Mouse (Mus musculus): ENCODE measurements around the gene Mapre3. TPM values are rescaled to one million over a fixed set of nuclear protein-coding genes. Genes with fewer than 3 reads are reported as not detected.
"Not testable (repeated sequence)": the region's sequence is repeated elsewhere in the genome, so short reads cannot be mapped to it uniquely, and the experiment has no call there.

Gene Mapre3
- polyA plus RNA-seq, 1 experiment: not detected

DNA sequence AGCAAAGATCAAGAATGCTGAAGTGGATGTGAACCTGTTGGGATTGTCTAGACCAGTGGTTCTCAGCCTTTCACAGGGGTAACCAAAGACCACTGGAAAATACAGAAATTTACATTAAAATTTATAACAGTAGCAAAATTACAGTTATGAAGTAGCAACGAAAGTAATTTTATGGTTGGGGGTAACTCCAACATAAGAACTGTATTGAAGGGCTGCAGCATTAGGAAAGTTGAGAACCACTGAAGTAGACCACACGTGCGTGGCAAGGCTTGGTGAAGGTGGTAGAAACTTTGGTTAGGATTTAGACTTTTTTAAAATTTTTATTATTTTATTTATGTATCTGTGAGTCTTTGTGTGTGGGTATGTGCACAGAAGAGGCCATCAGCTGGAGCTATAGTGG is 53.3 kb downstream of the Mapre3 start, which contains the start of gene Tmem214:
Tmem214 (plus strand) TSS at position 301 of the 400 bp plus-strand sequence.
- WGBS: 97% methylated on average over 3 of the region's 3 CpGs
- H3K4me3 ChIP-seq (ENCODE audit: insufficient read depth, low read depth, low read length): no peak within 1 kb of the TSS
- no peak for TF ChIP-seq CTCF (IDR thresholded peaks at IDR 0.05; ENCODE audit: insufficient read depth, low read depth, low read length)
- no peak for TF ChIP-seq POLR2A (IDR thresholded peaks at IDR 0.05; ENCODE audit: insufficient read depth, low read depth, low read length)
- no peak within 1 kb of the TSS; the same call in 1 of the 2 replicates for H3K27ac ChIP-seq (ENCODE audit: insufficient read depth, low read depth, low read length)
- peaks cover 9% of the 10 kb centered on the region; the same call in 1 of the 2 replicates for H3K4me1 ChIP-seq (ENCODE audit: control insufficient read depth, insufficient read depth, low read length)

DNA sequence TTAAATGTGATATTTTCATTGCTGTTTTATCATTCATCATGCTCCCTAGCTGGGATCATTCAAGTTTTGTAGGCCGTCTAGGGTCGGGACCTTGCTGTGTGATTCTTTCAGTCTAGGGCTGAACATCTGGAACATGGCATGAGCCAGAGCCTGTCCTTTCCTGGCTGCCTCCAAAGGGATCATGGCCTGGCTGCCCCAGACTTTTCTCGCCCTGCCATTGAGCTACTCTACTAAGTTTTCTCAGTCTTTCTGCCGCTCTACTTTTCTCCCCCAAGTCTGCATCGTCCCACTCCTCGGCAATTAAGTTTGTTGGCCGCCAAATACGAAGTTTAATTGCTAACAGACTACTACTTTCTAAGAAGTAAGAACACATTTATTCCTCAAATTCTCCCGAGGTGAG is 54.5 kb downstream of the Mapre3 start:
- Histone ChIP-seq H3K4me1 (ENCODE audit: control insufficient read depth, insufficient read depth, low read length) (peaks cover 9% of the 10 kb centered on the region; the same call in 1 of the 2 replicates), H3K27ac (ENCODE audit: insufficient read depth, low read depth, low read length) (no peak overlapping the region; the same call in 1 of the 2 replicates), H3K4me3 (ENCODE audit: insufficient read depth, low read depth, low read length) (peak overlapping the region; percentile 74)
- TF ChIP-seq CTCF (IDR thresholded peaks at IDR 0.05; ENCODE audit: insufficient read depth, low read depth, low read length): no peak
- no peak for TF ChIP-seq POLR2A (IDR thresholded peaks at IDR 0.05; ENCODE audit: insufficient read depth, low read depth, low read length)
- WGBS: 8% methylated on average over 9 of the region's 9 CpGs

DNA sequence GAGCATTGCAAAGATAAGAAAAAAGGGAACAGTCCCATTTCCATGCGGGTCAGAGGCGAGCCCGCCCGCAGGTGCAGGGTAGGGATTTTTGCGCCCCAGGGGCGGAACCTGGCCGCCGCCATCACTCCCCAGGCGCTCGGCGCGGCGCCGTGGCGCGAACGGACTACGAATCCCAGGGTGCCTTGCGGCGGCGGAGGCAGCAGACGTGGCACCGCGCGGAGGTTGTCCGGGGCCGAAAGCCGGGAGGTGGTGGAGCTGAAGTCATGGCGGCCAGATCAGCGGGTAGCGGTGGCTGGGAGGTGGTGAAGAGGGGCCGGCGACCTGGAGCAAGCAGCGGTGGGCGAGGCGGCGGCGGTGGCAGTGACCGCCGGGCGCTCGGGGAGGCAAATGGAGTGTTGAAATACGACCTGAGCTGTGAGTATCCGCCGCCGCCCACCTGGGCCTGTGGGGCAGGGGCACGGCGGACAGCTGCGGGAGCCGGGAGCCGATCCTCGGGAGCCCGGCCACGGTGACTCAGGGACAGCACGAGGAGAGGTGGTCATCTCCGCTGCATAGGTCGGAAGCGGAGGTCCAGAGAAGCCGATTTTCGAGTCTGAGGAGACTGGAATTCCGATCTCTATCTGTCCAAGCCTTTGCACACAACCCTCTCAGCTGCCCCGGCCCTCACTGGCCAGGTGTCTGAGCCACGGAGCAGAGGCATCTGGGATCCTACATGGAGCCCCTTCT is 55.1 kb downstream of the Mapre3 start:
- H3K27ac ChIP-seq (ENCODE audit: insufficient read depth, low read depth, low read length): peak overlapping the region; percentile 43
- WGBS: under 1% methylated on average over 63 of the region's 63 CpGs
- peak overlapping the region; percentile 74 for H3K4me3 ChIP-seq (ENCODE audit: insufficient read depth, low read depth, low read length)
- TF ChIP-seq CTCF (IDR thresholded peaks at IDR 0.05; ENCODE audit: insufficient read depth, low read depth, low read length): no peak
- peak; percentile 60; the same call in 1 of the 2 replicates for TF ChIP-seq POLR2A (IDR thresholded peaks at IDR 0.05; ENCODE audit: insufficient read depth, low read depth, low read length)
- peaks cover 9% of the 10 kb centered on the region; the same call in 1 of the 2 replicates for H3K4me1 ChIP-seq (ENCODE audit: control insufficient read depth, insufficient read depth, low read length)

DNA sequence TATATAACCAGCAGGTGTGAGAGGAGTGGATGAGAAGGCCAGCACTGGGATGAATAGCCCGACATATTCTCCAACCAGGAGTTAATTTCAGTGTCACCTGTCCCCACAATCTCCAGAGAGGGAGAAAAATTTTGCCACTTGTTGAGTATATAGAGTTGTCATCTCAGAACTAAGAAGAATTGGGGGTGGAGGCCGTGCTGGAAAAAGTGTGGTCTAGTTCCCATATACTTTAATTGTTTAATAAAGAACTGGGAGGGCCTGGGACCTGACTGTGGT is 55.6 kb downstream of the Mapre3 start:
- no peak overlapping the region for H3K27ac ChIP-seq (ENCODE audit: insufficient read depth, low read depth, low read length)
- H3K4me3 ChIP-seq (ENCODE audit: insufficient read depth, low read depth, low read length): peak overlapping the region; percentile 74
- H3K4me1 ChIP-seq (ENCODE audit: control insufficient read depth, insufficient read depth, low read length): peaks cover 9% of the 10 kb centered on the region; the same call in 1 of the 2 replicates
- WGBS: 11% methylated on average over 2 of the region's 2 CpGs
- TF ChIP-seq POLR2A (IDR thresholded peaks at IDR 0.05; ENCODE audit: insufficient read depth, low read depth, low read length) (no peak), CTCF (IDR thresholded peaks at IDR 0.05; ENCODE audit: insufficient read depth, low read depth, low read length) (no peak)

DNA sequence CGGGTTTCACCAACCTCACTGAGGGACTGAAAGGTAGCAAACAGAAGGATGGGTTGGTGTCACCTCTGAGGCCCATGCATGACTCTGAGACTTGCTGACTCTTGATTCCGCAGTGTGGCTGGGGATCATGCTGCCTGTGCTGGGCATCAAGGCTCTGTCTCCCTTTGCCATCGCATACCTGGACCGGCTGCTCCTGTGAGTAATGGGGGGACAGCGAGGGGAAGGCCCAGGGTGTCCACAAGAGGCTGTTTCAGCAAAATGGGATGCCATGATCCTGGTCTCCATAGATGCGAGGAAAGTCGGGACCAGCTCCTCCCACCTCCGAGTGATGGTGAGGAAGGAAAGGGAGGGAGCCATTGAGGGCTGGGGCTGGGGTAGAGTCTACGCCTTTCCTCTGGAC is 58.1 kb downstream of the Mapre3 start:
- Histone ChIP-seq H3K27ac (ENCODE audit: insufficient read depth, low read depth, low read length) (no peak overlapping the region), H3K4me1 (ENCODE audit: control insufficient read depth, insufficient read depth, low read length) (peaks cover 9% of the 10 kb centered on the region; the same call in 1 of the 2 replicates), H3K4me3 (ENCODE audit: insufficient read depth, low read depth, low read length) (no peak overlapping the region)
- no peak for TF ChIP-seq POLR2A (IDR thresholded peaks at IDR 0.05; ENCODE audit: insufficient read depth, low read depth, low read length)
- no peak for TF ChIP-seq CTCF (IDR thresholded peaks at IDR 0.05; ENCODE audit: insufficient read depth, low read depth, low read length)
- 94% methylated on average over 9 of the region's 9 CpGs for WGBS

DNA sequence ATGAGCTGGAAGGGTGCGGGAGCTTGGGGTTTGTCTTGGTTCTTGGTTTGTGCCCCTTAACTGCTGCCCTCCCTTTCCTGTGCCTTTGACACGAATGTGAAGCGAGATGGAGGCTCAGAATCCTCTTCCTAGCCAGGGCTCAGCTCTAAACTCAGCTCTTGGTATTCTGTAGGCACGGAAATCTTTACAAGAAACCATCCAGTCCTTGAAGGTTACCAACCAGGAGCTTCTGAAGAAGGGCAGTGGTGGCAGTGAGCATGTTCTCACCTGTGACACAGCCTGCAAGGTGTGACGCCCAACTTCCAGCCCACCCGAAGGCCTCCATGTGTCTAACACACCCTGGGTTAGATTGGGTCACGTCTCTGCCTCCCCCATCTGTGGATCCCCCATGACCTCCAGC is 59.9 kb downstream of the Mapre3 start:
- peaks cover 7% of the 10 kb centered on the region; the same call in 1 of the 2 replicates for H3K4me1 ChIP-seq (ENCODE audit: control insufficient read depth, insufficient read depth, low read length)
- H3K4me3 ChIP-seq (ENCODE audit: insufficient read depth, low read depth, low read length): no peak overlapping the region
- H3K27ac ChIP-seq (ENCODE audit: insufficient read depth, low read depth, low read length): no peak overlapping the region
- WGBS: 92% methylated on average over 7 of the region's 7 CpGs
- TF ChIP-seq POLR2A (IDR thresholded peaks at IDR 0.05; ENCODE audit: insufficient read depth, low read depth, low read length) (no peak), CTCF (IDR thresholded peaks at IDR 0.05; ENCODE audit: insufficient read depth, low read depth, low read length) (no peak)

DNA sequence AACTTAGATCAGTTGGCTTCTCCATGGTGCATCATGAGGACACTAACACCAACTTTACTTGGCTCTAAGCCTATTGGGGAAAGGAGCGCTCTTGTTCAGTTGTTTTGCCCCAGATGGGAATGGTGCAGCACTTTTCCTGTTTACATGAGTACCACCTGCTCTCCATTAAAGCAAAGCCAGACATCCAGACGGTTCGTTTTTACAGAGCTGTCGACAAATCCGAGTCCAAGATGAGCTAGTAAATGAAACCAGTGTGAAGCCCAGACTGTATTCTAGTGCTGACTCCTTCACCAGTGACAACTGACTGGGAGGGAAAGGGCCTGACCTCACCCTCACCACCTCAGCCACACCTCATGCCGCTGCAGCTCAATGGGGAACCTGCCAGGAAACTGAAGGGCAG is 64.2 kb downstream of the Mapre3 start:
- no peaks in the 10 kb centered on the region for H3K4me1 ChIP-seq (ENCODE audit: control insufficient read depth, insufficient read depth, low read length)
- 49% methylated on average over 6 of the region's 6 CpGs for WGBS
- no peak overlapping the region for H3K4me3 ChIP-seq (ENCODE audit: insufficient read depth, low read depth, low read length)
- no peak overlapping the region for H3K27ac ChIP-seq (ENCODE audit: insufficient read depth, low read depth, low read length)
- no peak for TF ChIP-seq CTCF (IDR thresholded peaks at IDR 0.05; ENCODE audit: insufficient read depth, low read depth, low read length)
- no peak for TF ChIP-seq POLR2A (IDR thresholded peaks at IDR 0.05; ENCODE audit: insufficient read depth, low read depth, low read length)

DNA sequence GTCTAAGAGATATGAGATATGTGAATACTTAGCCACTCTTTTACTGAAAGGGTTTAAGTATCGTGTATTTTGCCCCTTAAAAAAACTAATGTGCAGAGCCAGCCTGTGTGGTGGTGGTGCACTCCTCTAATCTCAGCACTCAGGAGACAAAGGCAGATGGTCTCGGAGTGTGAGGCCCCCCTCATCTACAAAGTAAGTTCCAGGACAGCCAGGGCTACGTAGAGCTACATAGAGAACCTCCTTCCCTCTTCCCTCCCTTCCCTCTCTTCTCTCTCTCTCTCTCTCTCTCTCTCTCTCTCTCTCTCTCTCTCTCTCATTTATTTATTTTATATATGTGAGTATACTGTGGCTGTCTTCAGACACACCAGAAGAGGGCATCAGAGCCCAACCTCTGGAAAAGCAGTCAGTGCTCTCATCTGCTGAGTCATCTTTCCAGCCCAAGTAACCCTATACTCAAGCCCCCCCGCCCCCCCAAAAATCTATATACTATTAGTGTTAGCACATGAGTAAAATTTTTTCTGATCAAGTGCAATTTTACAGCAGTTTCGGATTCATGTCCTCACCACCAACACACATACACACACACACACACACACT is 65.0 kb downstream of the Mapre3 start:
- no peak for TF ChIP-seq POLR2A (IDR thresholded peaks at IDR 0.05; ENCODE audit: insufficient read depth, low read depth, low read length)
- no peak for TF ChIP-seq CTCF (IDR thresholded peaks at IDR 0.05; ENCODE audit: insufficient read depth, low read depth, low read length)
- WGBS: 76% methylated on average over 5 of the region's 5 CpGs
- H3K27ac ChIP-seq (ENCODE audit: insufficient read depth, low read depth, low read length): no peak overlapping the region
- no peaks in the 10 kb centered on the region for H3K4me1 ChIP-seq (ENCODE audit: control insufficient read depth, insufficient read depth, low read length)
- H3K4me3 ChIP-seq (ENCODE audit: insufficient read depth, low read depth, low read length): no peak overlapping the region

DNA sequence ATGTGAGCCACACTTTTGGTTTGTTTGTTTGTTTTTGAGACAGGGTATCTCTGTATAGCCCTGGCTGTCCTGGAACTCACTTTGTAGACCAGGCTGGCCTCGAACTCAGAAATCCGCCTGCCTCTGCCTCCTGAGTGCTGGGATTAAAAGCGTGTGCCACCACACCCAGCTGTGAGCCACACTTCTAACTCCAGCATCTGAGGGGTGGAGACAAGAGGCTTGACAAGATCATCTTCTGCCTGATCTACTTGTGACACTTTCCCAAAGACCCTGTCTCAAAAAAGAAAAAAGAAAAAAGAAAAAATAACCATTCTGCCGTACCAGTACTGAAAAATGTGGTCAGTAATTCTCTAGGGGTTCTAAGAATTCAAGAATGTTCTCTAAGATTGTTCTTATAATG is 67.4 kb downstream of the Mapre3 start:
- H3K4me3 ChIP-seq (ENCODE audit: insufficient read depth, low read depth, low read length); H3K4me1 ChIP-seq (ENCODE audit: control insufficient read depth, insufficient read depth, low read length); H3K27ac ChIP-seq (ENCODE audit: insufficient read depth, low read depth, low read length): not testable (repeated sequence)
- 88% methylated on average over 4 of the region's 4 CpGs for WGBS
